Mouse (Mus musculus) adipocyte (in vitro differentiated cells): ENCODE data around the gene Golga2.

ENCODE experiments used
- DNase-seq: peaks from one replicate; pipeline ENCODE4 v3.0.0-alpha.2; 2016; ENCODE audit warnings: low spot score

The Golga2 gene

GRCm38 (mm10) chr2:32317791-32318417 is 30.7 kb downstream of the Golga2 start:
- DNase-seq: peak; percentile 69

- DNase-seq: no peak
Observed at GRCm38 (mm10) chr2:32318709-32319585, 31.8 kb downstream of the Golga2 start.

GRCm38 (mm10) chr2:32319586-32320580 is 32.7 kb downstream of the Golga2 start:
- peak; percentile 52 for DNase-seq

- DNase-seq: no peak
Observed at GRCm38 (mm10) chr2:32320721-32321120, 33.5 kb downstream of the Golga2 start.

- DNase-seq: no peak
Observed at GRCm38 (mm10) chr2:32321591-32322298, 34.6 kb downstream of the Golga2 start.

- DNase-seq: no peak
Observed at GRCm38 (mm10) chr2:32322754-32323741, 35.9 kb downstream of the Golga2 start.

- no peak for DNase-seq
Observed at GRCm38 (mm10) chr2:32324322-32324721, 37.1 kb downstream of the Golga2 start.

- DNase-seq: peak; percentile 33
Observed at GRCm38 (mm10) chr2:32325342-32325741, 38.2 kb downstream of the Golga2 start.

GRCm38 (mm10) chr2:32327200-32327599 is 40.0 kb downstream of the Golga2 start:
- DNase-seq: no peak

GRCm38 (mm10) chr2:32328911-32329460 is 41.8 kb downstream of the Golga2 start:
- DNase-seq: no peak

GRCm38 (mm10) chr2:32329531-32329930 is 42.3 kb downstream of the Golga2 start:
- no peak for DNase-seq

GRCm38 (mm10) chr2:32332159-32332558 is 45.0 kb downstream of the Golga2 start:
- DNase-seq: no peak

GRCm38 (mm10) chr2:32335888-32336287 is 48.7 kb downstream of the Golga2 start:
- DNase-seq: no peak

GRCm38 (mm10) chr2:32339912-32340642 is 52.9 kb downstream of the Golga2 start:
- no peak for DNase-seq

- DNase-seq: no peak
Observed at GRCm38 (mm10) chr2:32340836-32341633, 53.9 kb downstream of the Golga2 start.

- no peak for DNase-seq
Observed at GRCm38 (mm10) chr2:32341634-32341939, 54.4 kb downstream of the Golga2 start.

- DNase-seq: no peak
Observed at GRCm38 (mm10) chr2:32342039-32342438, 54.9 kb downstream of the Golga2 start.

GRCm38 (mm10) chr2:32342539-32343350 is 55.6 kb downstream of the Golga2 start:
- DNase-seq: peak; percentile 58
